Mouse (Mus musculus): ENCODE data around the gene Pgf.
"Not testable (repeated sequence)": the region's sequence is repeated elsewhere in the genome, so short reads cannot be mapped to it uniquely, and the experiment has no call there.

Gene Pgf

GRCm38 (mm10) chr12:85153011-85153410, 24.6 kb downstream of the Pgf start:
- no peak for DNase-seq

GRCm38 (mm10) chr12:85151002-85151774, 26.4 kb downstream of the Pgf start, which contains the start of gene Rps6kl1:
TSS of gene Rps6kl1 (minus strand) at chr12:85151264.
- peak; percentile 92 to 94 for DNase-seq

- DNase-seq: no peak
Observed at GRCm38 (mm10) chr12:85150321-85151001, 27.1 kb downstream of the Pgf start.

GRCm38 (mm10) chr12:85146881-85147280, 30.7 kb downstream of the Pgf start:
- no peak for DNase-seq

GRCm38 (mm10) chr12:85146355-85146754, 31.2 kb downstream of the Pgf start:
- DNase-seq: no peak

GRCm38 (mm10) chr12:85145630-85146029, 32.0 kb downstream of the Pgf start:
- DNase-seq: no peak

- DNase-seq: no peak
Observed at GRCm38 (mm10) chr12:85144821-85145220, 32.8 kb downstream of the Pgf start.

GRCm38 (mm10) chr12:85144276-85144675, 33.3 kb downstream of the Pgf start:
- not testable (repeated sequence) for DNase-seq

GRCm38 (mm10) chr12:85142803-85143202, 34.8 kb downstream of the Pgf start:
- DNase-seq: peak; percentile 83 to 91

GRCm38 (mm10) chr12:85141096-85141495, 36.5 kb downstream of the Pgf start:
- DNase-seq: no peak

GRCm38 (mm10) chr12:85140036-85140701, 37.4 kb downstream of the Pgf start:
- no peak for DNase-seq

- DNase-seq: no peak
Observed at GRCm38 (mm10) chr12:85136627-85137026, 41.0 kb downstream of the Pgf start.

GRCm38 (mm10) chr12:85135513-85136470, 41.8 kb downstream of the Pgf start:
- peak; percentile 46 to 53 for DNase-seq

GRCm38 (mm10) chr12:85134043-85134794, 43.4 kb downstream of the Pgf start:
- DNase-seq: no peak

GRCm38 (mm10) chr12:85131361-85131760, 46.2 kb downstream of the Pgf start:
- DNase-seq: no peak

GRCm38 (mm10) chr12:85129426-85129978, 48.1 kb downstream of the Pgf start:
- DNase-seq: no peak

GRCm38 (mm10) chr12:85126986-85127603, 50.5 kb downstream of the Pgf start:
- DNase-seq: no peak

- DNase-seq: no peak
Observed at GRCm38 (mm10) chr12:85124751-85125150, 52.8 kb downstream of the Pgf start.

- no peak for DNase-seq
Observed at GRCm38 (mm10) chr12:85123645-85124044, 53.9 kb downstream of the Pgf start.

- no peak for DNase-seq
Observed at GRCm38 (mm10) chr12:85123108-85123530, 54.5 kb downstream of the Pgf start.

Measured in cerebellum, postnatal 25 days (tissue).